Mouse (Mus musculus) cerebellum, adult 2 months (tissue): ENCODE measurements around the gene Retreg1.

Source experiments
- CTCF ChIP-seq: fragments of 200-500 bp; IDR thresholded peaks from 2 replicates; pipeline ENCODE4 v1.5.1; 2011; ENCODE audit warnings: low read depth, mild to moderate bottlenecking, control low read depth, low read length, moderate library complexity, borderline replicate concordance; ENCODE audit not compliant: insufficient read depth
- POLR2A ChIP-seq: fragments of 200-500 bp; IDR thresholded peaks from 2 replicates; pipeline ENCODE4 v1.6.1; 2011; ENCODE audit warnings: low read length, control low read depth, borderline replicate concordance; ENCODE audit not compliant: insufficient read depth

DNA sequence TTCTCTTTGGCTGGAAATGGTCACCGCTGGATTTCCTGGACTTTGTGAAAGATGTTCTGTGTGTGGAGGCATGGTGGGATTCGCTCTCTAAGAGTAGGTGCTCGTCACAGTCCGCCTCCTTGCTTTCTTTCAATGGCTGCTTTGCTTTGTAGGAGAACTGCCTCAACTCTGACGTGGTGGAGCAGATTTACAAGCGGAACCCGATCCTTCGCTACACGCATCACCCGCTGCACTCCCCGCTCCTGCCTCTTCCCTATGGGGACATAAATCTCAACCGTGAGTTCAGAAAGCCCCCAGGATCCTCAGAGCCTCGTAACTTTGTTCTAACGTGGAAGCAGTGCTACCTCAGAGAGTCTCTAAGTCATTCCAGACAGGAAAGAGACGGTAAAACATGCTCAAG lies 39.9 kb upstream of the Retreg1 start:
- TF ChIP-seq POLR2A, result no peak
- TF ChIP-seq CTCF, result no peak
